16 mouse cellular contexts compared by ENCODE assay signal in the genomic region with DNA sequence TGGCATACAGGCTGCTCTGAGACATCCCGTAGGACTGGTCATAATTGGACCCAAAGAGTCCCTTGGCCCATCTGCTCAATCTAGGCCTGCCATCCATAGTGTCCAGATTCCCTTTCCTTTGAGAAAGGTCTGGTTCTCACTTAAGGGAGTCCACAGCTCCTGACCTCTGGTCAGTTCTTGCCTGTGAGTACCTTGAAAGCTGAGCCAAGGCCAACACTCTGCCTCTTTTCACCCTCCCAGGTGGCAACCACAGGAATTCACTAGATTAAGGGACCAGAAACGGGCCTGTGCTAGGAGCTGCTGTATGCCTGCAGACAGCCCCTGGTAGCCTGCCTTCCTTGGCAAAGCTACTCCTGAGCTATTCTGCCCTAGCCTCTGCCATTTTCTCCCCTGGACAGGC. TPM values are rescaled to one million over a fixed set of nuclear protein-coding genes. Genes with fewer than 3 reads are reported as not detected.
DNase-seq lines count a peak whose midpoint lies in the region; ATAC-seq and TF ChIP-seq lines count a peak whose summit lies in the region.
"Had no signal": no experiment of that assay in that cellular context is flagged by ENCODE, and none has a peak within 500 bp of the region (broad histone marks: within the 10 kb centered on the region; RNA-seq: fewer than 3 reads in every experiment).

No protein-coding gene starts in this region.

- no peaks in the 10 kb centered on the region for H3K9me3 ChIP-seq in heart, embryonic 12.5 days (replicated peaks)
- H3K9me3 ChIP-seq in midbrain, embryonic 13.5 days, result no peaks in the 10 kb centered on the region
- no peaks in the 10 kb centered on the region for H3K9me3 ChIP-seq in midbrain, embryonic 16.5 days (replicated peaks; ENCODE audit: control insufficient read depth, low read length, poor library complexity, severe bottlenecking)
- H3K9me3 ChIP-seq in stomach, postnatal 0 days (ENCODE audit: control insufficient read depth, low read length), result no peaks in the 10 kb centered on the region
- H3K9me3 ChIP-seq: embryonic facial prominence, embryonic 12.5 days; forebrain, embryonic 12.5 days; liver, embryonic 13.5 days had no signal

- intact Hi-C loops in heart, postnatal 36 days (cut with DNase I), result loop anchor here (5.0 kb wide), 1 partner anchor 38 kb away; no protein-coding TSS in a partner anchor

- no peaks in the 10 kb centered on the region for H3K27me3 ChIP-seq in heart, embryonic 12.5 days (replicated peaks)
- peaks cover 6% of the 10 kb centered on the region; the same call in 1 of the 2 replicates for H3K27me3 ChIP-seq in midbrain, embryonic 13.5 days
- no peaks in the 10 kb centered on the region for H3K27me3 ChIP-seq in midbrain, embryonic 16.5 days (ENCODE audit: control insufficient read depth, insufficient read depth, low read depth, low read length)
- H3K27me3 ChIP-seq in stomach, postnatal 0 days (ENCODE audit: control insufficient read depth, insufficient read depth, low read length), result no peaks in the 10 kb centered on the region

- TF ChIP-seq CTCF in stomach, postnatal 0 days (IDR thresholded peaks at IDR 0.05; ENCODE audit: low read depth), result no peak

- no peak for TF ChIP-seq EP300 in stomach, postnatal 0 days (optimal IDR thresholded peaks at IDR 0.05)

- peak overlapping the region; percentile 89 for H3K27ac ChIP-seq in heart, embryonic 12.5 days (ENCODE audit: poor library complexity, severe bottlenecking)
- H3K27ac ChIP-seq in midbrain, embryonic 13.5 days, result no peak overlapping the region
- H3K27ac ChIP-seq in midbrain, embryonic 16.5 days (ENCODE audit: low read length), result no peak overlapping the region
- no peak overlapping the region for H3K27ac ChIP-seq in stomach, postnatal 0 days (replicated peaks)
- H3K27ac ChIP-seq: embryonic facial prominence, embryonic 12.5 days; forebrain, embryonic 12.5 days; layer of hippocampus, adult 2 months; liver, embryonic 13.5 days had no signal

- H3K36me3 ChIP-seq in heart, embryonic 12.5 days, result peaks cover 10% of the 10 kb centered on the region; the same call in 1 of the 2 replicates
- H3K36me3 ChIP-seq in midbrain, embryonic 13.5 days, result no peaks in the 10 kb centered on the region
- no peaks in the 10 kb centered on the region for H3K36me3 ChIP-seq in midbrain, embryonic 16.5 days (ENCODE audit: control insufficient read depth, insufficient read depth, low read length)
- no peaks in the 10 kb centered on the region for H3K36me3 ChIP-seq in stomach, postnatal 0 days (ENCODE audit: control insufficient read depth, insufficient read depth, low read length)
- H3K36me3 ChIP-seq: embryonic facial prominence, embryonic 12.5 days; forebrain, embryonic 12.5 days; liver, embryonic 13.5 days had no signal

- H3K9ac ChIP-seq in heart, embryonic 12.5 days, result peak overlapping the region; percentile 99
- H3K9ac ChIP-seq in midbrain, embryonic 13.5 days (replicated peaks), result 0 out of 2 replicates have a peak overlapping the region, but pooled peaks have one; percentile 16
- H3K9ac ChIP-seq in midbrain, embryonic 16.5 days (ENCODE audit: low read depth, low read length), result no peak overlapping the region
- H3K9ac ChIP-seq in stomach, postnatal 0 days (ENCODE audit: low read length), result no peak overlapping the region; the same call in 1 of the 2 replicates
- H3K9ac ChIP-seq: embryonic facial prominence, embryonic 12.5 days; liver, embryonic 13.5 days had no signal

- H3K4me1 ChIP-seq in heart, embryonic 12.5 days (replicated peaks), result peaks cover 71% of the 10 kb centered on the region
- peaks cover 47% of the 10 kb centered on the region for H3K4me1 ChIP-seq in midbrain, embryonic 13.5 days (replicated peaks)
- H3K4me1 ChIP-seq in midbrain, embryonic 16.5 days (ENCODE audit: control insufficient read depth, insufficient read depth, low read length), result peaks cover 30% of the 10 kb centered on the region
- H3K4me1 ChIP-seq in stomach, postnatal 0 days (replicated peaks; ENCODE audit: control insufficient read depth, insufficient read depth), result 0 out of 2 replicates have a peak, but pooled peaks cover 4% of the 10 kb centered on the region

- no peak for DNase-seq in heart, postnatal 36 days
- DNase-seq in lung, postnatal 10 days, result peak; percentile 42
- DNase-seq in stomach, postnatal 0 days (ENCODE audit: low spot score), result no peak
- no peak for DNase-seq in adrenal gland, adult 18-20 months (ENCODE audit: low spot score in 2 of 2)
- DNase-seq: cerebellum, postnatal 25 days; gastrocnemius, postnatal 14 days; kidney, adult 18-20 months; liver, embryonic 13.5 days; thymus, postnatal 14 days had no signal

- no peak for ATAC-seq in heart, embryonic 12.5 days (ENCODE audit: insufficient number of reproducible peaks, low FRiP score)
- ATAC-seq in midbrain, embryonic 13.5 days, result no peak
- no peak for ATAC-seq in midbrain, embryonic 16.5 days
- ATAC-seq in stomach, postnatal 0 days (ENCODE audit: low FRiP score, low TSS enrichment), result no peak

- peak overlapping the region; percentile 83 for H3K4me2 ChIP-seq in heart, embryonic 12.5 days
- peak overlapping the region; percentile 65 for H3K4me2 ChIP-seq in midbrain, embryonic 13.5 days (replicated peaks)
- H3K4me2 ChIP-seq in midbrain, embryonic 16.5 days (ENCODE audit: low read length), result no peak overlapping the region
- peak overlapping the region; percentile 3; the same call in 1 of the 2 replicates for H3K4me2 ChIP-seq in stomach, postnatal 0 days (replicated peaks; ENCODE audit: low read depth)

- 64% methylated on average over 2 of the region's 2 CpGs for WGBS in heart, embryonic 12.5 days
- WGBS in midbrain, embryonic 13.5 days, result 85% methylated on average over 2 of the region's 2 CpGs
- 76% methylated on average over 2 of the region's 2 CpGs for WGBS in midbrain, embryonic 16.5 days
- 88% methylated on average over 2 of the region's 2 CpGs for WGBS in stomach, postnatal 0 days

- peak overlapping the region; percentile 86 for H3K4me3 ChIP-seq in heart, embryonic 12.5 days
- H3K4me3 ChIP-seq in midbrain, embryonic 13.5 days (replicated peaks), result no peak overlapping the region
- no peak overlapping the region for H3K4me3 ChIP-seq in midbrain, embryonic 16.5 days (ENCODE audit: low read depth, low read length)
- no peak overlapping the region for H3K4me3 ChIP-seq in stomach, postnatal 0 days (ENCODE audit: low read depth, low read length)
- H3K4me3 ChIP-seq: layer of hippocampus, adult 2 months; liver, embryonic 13.5 days had no signal

RNA-seq across cellular contexts. Expression of a gene that starts 2.5 kb away (rescaled TPM):
- 86.0 and 86.6 TPM in 2 replicates for polyA plus RNA-seq in heart, embryonic 12.5 days (2016; fragmentation: Nextera tagmentation; extraction: Ambion mirVana)
- 10 to 100 TPM; 58.7 to 67.8 TPM for total RNA-seq in heart, postnatal 36 days (2021)
- 12.1 and 15.3 TPM in 2 replicates for polyA plus RNA-seq in midbrain, embryonic 13.5 days (2015; fragmentation: Nextera tagmentation; extraction: Ambion mirVana)
- 14.1 and 14.4 TPM in 2 replicates for polyA plus RNA-seq in midbrain, embryonic 16.5 days (2015; fragmentation: Nextera tagmentation; extraction: Ambion mirVana)
- polyA plus RNA-seq in stomach, postnatal 0 days (2015; fragmentation: Nextera tagmentation; extraction: Ambion mirVana), result 19.0 and 21.7 TPM in 2 replicates
- 1 to 10 TPM; 5.6 to 8.9 TPM for total RNA-seq in adrenal gland, adult 18-20 months (2021)

RNA-seq across cellular contexts. Expression of a gene that starts 22.5 kb away (rescaled TPM):
- 25.5 and 26.5 TPM in 2 replicates for polyA plus RNA-seq in heart, embryonic 12.5 days (2016; fragmentation: Nextera tagmentation; extraction: Ambion mirVana)
- total RNA-seq in heart, postnatal 36 days (2021), result 10 to 100 TPM; 13.6 to 18.9 TPM
- polyA plus RNA-seq in midbrain, embryonic 13.5 days (2015; fragmentation: Nextera tagmentation; extraction: Ambion mirVana), result 34.4 and 36.9 TPM in 2 replicates
- polyA plus RNA-seq in midbrain, embryonic 16.5 days (2015; fragmentation: Nextera tagmentation; extraction: Ambion mirVana), result 35.5 and 38.2 TPM in 2 replicates
- polyA plus RNA-seq in stomach, postnatal 0 days (2015; fragmentation: Nextera tagmentation; extraction: Ambion mirVana), result 21.5 and 24.6 TPM in 2 replicates
- 10 to 100 TPM; 11.6 to 11.9 TPM for total RNA-seq in adrenal gland, adult 18-20 months (2021)

RNA-seq across cellular contexts. Expression of a gene that starts 22.9 kb away (rescaled TPM):
- 8.6 and 9.6 TPM in 2 replicates for polyA plus RNA-seq in heart, embryonic 12.5 days (2016; fragmentation: Nextera tagmentation; extraction: Ambion mirVana)
- total RNA-seq in heart, postnatal 36 days (2021), result 1 to 10 TPM; 8.1 to 8.7 TPM
- 18.3 and 19.5 TPM in 2 replicates for polyA plus RNA-seq in midbrain, embryonic 13.5 days (2015; fragmentation: Nextera tagmentation; extraction: Ambion mirVana)
- polyA plus RNA-seq in midbrain, embryonic 16.5 days (2015; fragmentation: Nextera tagmentation; extraction: Ambion mirVana), result 16.2 and 17.5 TPM in 2 replicates
- 2.5 TPM in 2 replicates for polyA plus RNA-seq in stomach, postnatal 0 days (2015; fragmentation: Nextera tagmentation; extraction: Ambion mirVana)
- total RNA-seq in adrenal gland, adult 18-20 months (2021), result 10 to 100 TPM in 1 of 2 experiments, 1 to 10 TPM in 1; 9.4 to 11.0 TPM

RNA-seq across cellular contexts. Expression of a gene that starts 44.2 kb away (rescaled TPM):
- 0.53 TPM in 1 of 2 replicates, not detected in the other for polyA plus RNA-seq in heart, embryonic 12.5 days (2016; fragmentation: Nextera tagmentation; extraction: Ambion mirVana)
- total RNA-seq in heart, postnatal 36 days (2021), result not detected
- polyA plus RNA-seq in midbrain, embryonic 13.5 days (2015; fragmentation: Nextera tagmentation; extraction: Ambion mirVana), result 0.70 TPM in 1 of 2 replicates, not detected in the other
- polyA plus RNA-seq in midbrain, embryonic 16.5 days (2015; fragmentation: Nextera tagmentation; extraction: Ambion mirVana), result 2.7 and 2.8 TPM in 2 replicates
- polyA plus RNA-seq in stomach, postnatal 0 days (2015; fragmentation: Nextera tagmentation; extraction: Ambion mirVana), result 0.19 TPM in 1 of 2 replicates, not detected in the other
- total RNA-seq in adrenal gland, adult 18-20 months (2021), result 1 to 10 TPM in 1 of 2 experiments, under 1 TPM in 1; 0.64 to 1.3 TPM
- total RNA-seq: gastrocnemius, postnatal 14 days; left cerebral cortex, postnatal 36 days had no signal
- polyA plus RNA-seq: forebrain, embryonic 12.5 days; liver, embryonic 13.5 days had no signal

RNA-seq across cellular contexts. Expression of a gene that starts 48.2 kb away (rescaled TPM):
- 0.26 and 1.0 TPM in 2 replicates for polyA plus RNA-seq in heart, embryonic 12.5 days (2016; fragmentation: Nextera tagmentation; extraction: Ambion mirVana)
- total RNA-seq in heart, postnatal 36 days (2021), result under 1 TPM; 0.64 to 0.98 TPM
- 0.37 and 0.54 TPM in 2 replicates for polyA plus RNA-seq in midbrain, embryonic 13.5 days (2015; fragmentation: Nextera tagmentation; extraction: Ambion mirVana)
- 0.51 and 0.67 TPM in 2 replicates for polyA plus RNA-seq in midbrain, embryonic 16.5 days (2015; fragmentation: Nextera tagmentation; extraction: Ambion mirVana)
- 0.69 and 1.1 TPM in 2 replicates for polyA plus RNA-seq in stomach, postnatal 0 days (2015; fragmentation: Nextera tagmentation; extraction: Ambion mirVana)
- under 1 TPM; 0.20 to 0.22 TPM for total RNA-seq in adrenal gland, adult 18-20 months (2021)
- polyA plus RNA-seq: liver, embryonic 13.5 days had no signal

Comparison
In these comparisons a context has a peak if more than half of its experiments do, and no peak if none do; other contexts are left out.
1. H3K9ac ChIP-seq: peak in heart, embryonic 12.5 days (single experiment) and midbrain, embryonic 13.5 days (single experiment); none in midbrain, embryonic 16.5 days (single experiment) and stomach, postnatal 0 days (single experiment).